In the genomic region with DNA sequence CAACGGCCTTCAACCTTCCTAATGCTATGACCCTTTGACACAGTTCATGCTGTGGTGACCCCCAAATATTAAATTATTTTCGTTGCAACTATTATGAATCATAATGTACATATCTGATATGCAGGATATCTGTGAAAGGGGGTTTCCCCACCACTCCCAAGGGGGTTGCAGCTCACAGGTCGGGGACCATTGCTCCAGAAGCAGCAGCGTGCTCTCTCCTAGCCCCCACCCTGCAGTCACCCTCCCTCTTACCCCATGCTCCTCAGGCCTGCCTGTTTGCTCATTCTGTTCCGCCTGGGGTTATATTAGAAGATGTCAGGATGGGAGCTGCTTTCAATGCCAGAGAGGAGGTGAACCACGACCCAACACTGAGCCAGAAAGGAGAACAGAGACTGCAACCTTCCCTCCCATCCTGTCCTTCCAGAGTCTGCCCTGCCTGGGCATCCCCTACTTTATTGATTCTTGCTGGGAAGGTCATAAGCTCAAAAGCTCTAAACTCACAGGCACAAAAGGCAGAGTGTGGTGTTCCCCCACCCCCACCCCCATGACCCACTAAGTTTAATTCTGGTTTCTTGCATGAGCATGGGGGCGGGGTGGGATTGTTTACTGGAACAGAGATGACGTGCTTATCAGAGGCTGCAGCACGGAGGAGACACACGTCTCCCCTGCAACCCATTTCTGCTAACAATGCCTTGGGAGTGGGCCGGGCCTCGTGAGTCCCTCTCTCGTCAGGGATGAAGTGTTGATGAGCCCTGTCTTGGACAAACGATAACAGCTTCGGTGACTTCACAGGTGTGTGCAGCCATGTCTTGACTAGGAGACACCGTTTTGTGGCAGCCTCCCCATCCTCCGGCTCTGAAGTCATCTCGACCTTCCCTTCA, we compare ENCODE assay signal across 16 mouse cellular contexts.
A peak's percentile ranks its signal among the peaks of the same experiment; 100 is the strongest.
DNase-seq lines count a peak whose midpoint lies in the region; ATAC-seq and TF ChIP-seq lines count a peak whose summit lies in the region.
"Had no signal": no experiment of that assay in that cellular context is flagged by ENCODE, and none has a peak within 500 bp of the region (broad histone marks: within the 10 kb centered on the region; RNA-seq: fewer than 3 reads in every experiment).

No protein-coding gene starts in this region.

- TF ChIP-seq CTCF in lung, embryonic 14.5 days (IDR thresholded peaks at IDR 0.05; ENCODE audit: low read depth): no peak
- TF ChIP-seq CTCF in lung, adult 2 months (IDR thresholded peaks at IDR 0.05; ENCODE audit: insufficient read depth, low read length): no peak

- peaks cover 15% of the 10 kb centered on the region; the same call in 1 of the 2 replicates for H3K27me3 ChIP-seq in heart, embryonic 13.5 days (replicated peaks)
- no peaks in the 10 kb centered on the region for H3K27me3 ChIP-seq in lung, embryonic 14.5 days (ENCODE audit: insufficient read depth, low read length)
- no peaks in the 10 kb centered on the region for H3K27me3 ChIP-seq in liver, embryonic 11.5 days (replicated peaks; ENCODE audit: control insufficient read depth, insufficient read depth, low read length)
- H3K27me3 ChIP-seq in splenic B cell, adult 2 months (ENCODE audit: control insufficient read depth, insufficient read depth, low read length, poor library complexity, severe bottlenecking): no peaks in the 10 kb centered on the region
- H3K27me3 ChIP-seq: midbrain, embryonic 15.5 days had no signal

- no peak overlapping the region for H3K4me3 ChIP-seq in heart, embryonic 13.5 days
- H3K4me3 ChIP-seq in lung, embryonic 14.5 days (ENCODE audit: low read depth, low read length): no peak overlapping the region
- H3K4me3 ChIP-seq in lung, adult 2 months (replicated peaks; ENCODE audit: extremely low read depth, low read depth, low read length): no peak overlapping the region
- H3K4me3 ChIP-seq in liver, embryonic 11.5 days (ENCODE audit: low read depth, low read length): no peak overlapping the region
- H3K4me3 ChIP-seq: layer of hippocampus, adult 2 months; liver, embryonic 15.5 days; midbrain, embryonic 15.5 days had no signal

- no peaks in the 10 kb centered on the region for H3K36me3 ChIP-seq in heart, embryonic 13.5 days
- H3K36me3 ChIP-seq in lung, embryonic 14.5 days (ENCODE audit: insufficient read depth): no peaks in the 10 kb centered on the region
- H3K36me3 ChIP-seq in liver, embryonic 11.5 days (ENCODE audit: control insufficient read depth, insufficient read depth, low read length): no peaks in the 10 kb centered on the region
- no peaks in the 10 kb centered on the region; the same call in 1 of the 2 replicates for H3K36me3 ChIP-seq in splenic B cell, adult 2 months (ENCODE audit: control insufficient read depth, insufficient read depth, low read length, poor library complexity, severe bottlenecking)
- H3K36me3 ChIP-seq: liver, embryonic 15.5 days; midbrain, embryonic 15.5 days had no signal

- no peak overlapping the region for H3K27ac ChIP-seq in heart, embryonic 13.5 days (replicated peaks)
- no peak overlapping the region for H3K27ac ChIP-seq in lung, embryonic 14.5 days (ENCODE audit: low read depth)
- no peak overlapping the region for H3K27ac ChIP-seq in liver, embryonic 11.5 days (ENCODE audit: low read depth, low read length)
- H3K27ac ChIP-seq: layer of hippocampus, adult 2 months; liver, embryonic 15.5 days; midbrain, embryonic 15.5 days had no signal

- H3K4me1 ChIP-seq in heart, embryonic 13.5 days: peaks cover 11% of the 10 kb centered on the region; the same call in 1 of the 2 replicates
- no peaks in the 10 kb centered on the region for H3K4me1 ChIP-seq in lung, embryonic 14.5 days (ENCODE audit: insufficient read depth)
- no peaks in the 10 kb centered on the region for H3K4me1 ChIP-seq in lung, adult 2 months (ENCODE audit: control insufficient read depth, insufficient read depth, low read length)
- peaks cover 20% of the 10 kb centered on the region for H3K4me1 ChIP-seq in liver, embryonic 11.5 days (replicated peaks; ENCODE audit: control insufficient read depth, insufficient read depth, low read length)
- H3K4me1 ChIP-seq: midbrain, embryonic 15.5 days had no signal

- WGBS in heart, embryonic 13.5 days: 36% methylated on average over 18 of the region's 18 CpGs
- WGBS in lung, embryonic 14.5 days: 40% methylated on average over 18 of the region's 18 CpGs
- 46% methylated on average over 18 of the region's 18 CpGs for WGBS in lung, adult 2 months
- 47% methylated on average over 18 of the region's 18 CpGs for WGBS in liver, embryonic 11.5 days

- H3K9ac ChIP-seq in heart, embryonic 13.5 days: no peak overlapping the region
- no peak overlapping the region for H3K9ac ChIP-seq in lung, embryonic 14.5 days
- H3K9ac ChIP-seq in liver, embryonic 11.5 days (ENCODE audit: low read depth, low read length): no peak overlapping the region
- H3K9ac ChIP-seq: liver, embryonic 15.5 days; midbrain, embryonic 15.5 days had no signal

- ATAC-seq in heart, embryonic 13.5 days (ENCODE audit: extremely low read depth, insufficient number of reproducible peaks, low FRiP score, low TSS enrichment): no peak
- 0 out of 2 replicates have a peak, but pooled peaks have one; percentile 11 for ATAC-seq in lung, embryonic 14.5 days (ENCODE audit: insufficient read depth)
- ATAC-seq in liver, embryonic 11.5 days (replicated peaks; ENCODE audit: low FRiP score): peak; percentile 48; the same call in 1 of the 2 replicates
- ATAC-seq: forebrain, embryonic 16.5 days; hindbrain, embryonic 16.5 days; midbrain, embryonic 15.5 days had no signal

- peak overlapping the region; percentile 37 for H3K4me2 ChIP-seq in heart, embryonic 13.5 days
- H3K4me2 ChIP-seq in lung, embryonic 14.5 days: no peak overlapping the region
- peak overlapping the region; percentile 13; the same call in 1 of the 2 replicates for H3K4me2 ChIP-seq in liver, embryonic 11.5 days
- H3K4me2 ChIP-seq: liver, embryonic 15.5 days; midbrain, embryonic 15.5 days had no signal

- no peak for DNase-seq in heart, adult 18-20 months
- DNase-seq in lung, embryonic 14.5 days: no peak
- DNase-seq in lung, adult 2 months: no peak
- DNase-seq in liver, embryonic 11.5 days (ENCODE audit: low spot score): no peak
- DNase-seq in splenic B cell, adult 2 months (ENCODE audit: low read depth, low spot score): peak; percentile 32
- no peak for DNase-seq in testis, postnatal 10 days (ENCODE audit: low spot score)
- DNase-seq: adrenal gland, postnatal 25 days; cerebellum, postnatal 10 days; kidney, adult 8-10 months; lung, postnatal 4 days had no signal

- no peaks in the 10 kb centered on the region for H3K9me3 ChIP-seq in heart, embryonic 13.5 days
- no peaks in the 10 kb centered on the region for H3K9me3 ChIP-seq in lung, embryonic 14.5 days (ENCODE audit: low read depth, low read length)
- no peaks in the 10 kb centered on the region for H3K9me3 ChIP-seq in liver, embryonic 11.5 days (ENCODE audit: control insufficient read depth, low read length)
- H3K9me3 ChIP-seq: liver, embryonic 15.5 days; midbrain, embryonic 15.5 days had no signal

- TF ChIP-seq POLR2A in lung, adult 2 months (IDR thresholded peaks at IDR 0.05; ENCODE audit: borderline replicate concordance, extremely low read depth, low read depth, low read length): no peak
